Mouse (Mus musculus) MEL-GATA-1-ER (cell line): ENCODE data around the gene Me1.

Experiments
- DNase-seq: peaks from one replicate; pipeline ENCODE4 v3.0.0-alpha.2; 2012; ENCODE audit warnings: low read depth; ENCODE audit errors: extremely low read depth

Gene Me1

DNA sequence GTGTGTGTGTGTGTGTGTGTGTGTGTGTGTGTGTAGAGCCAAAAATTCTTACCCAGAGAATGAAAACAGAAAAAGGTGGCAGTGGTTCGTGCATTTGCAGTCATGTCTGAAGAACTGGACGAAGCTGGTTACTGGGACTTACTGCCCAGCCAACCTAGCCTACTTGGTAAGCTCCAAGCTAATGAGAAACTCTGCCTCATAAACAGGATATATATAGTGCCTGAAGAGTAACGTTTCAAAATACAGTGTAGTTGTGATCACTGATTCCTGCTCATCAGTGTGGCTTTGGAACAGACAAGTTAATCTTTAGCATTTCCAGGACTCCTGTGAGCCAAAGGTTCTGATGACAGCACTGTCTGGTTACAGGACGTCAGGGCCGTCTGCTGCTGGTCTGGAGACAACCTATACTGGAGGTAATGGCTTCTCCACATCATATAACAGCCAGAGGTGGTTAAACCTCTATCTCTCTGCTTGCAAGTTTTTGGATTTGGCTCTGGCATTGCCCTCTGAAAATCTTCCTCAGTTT lies 146.1 kb downstream of the Me1 start:
- no peak for DNase-seq

- DNase-seq = no peak
These were observed 151.2 kb downstream of the Me1 start for GRCm38 (mm10) chr9:86544559-86544958.

DNA sequence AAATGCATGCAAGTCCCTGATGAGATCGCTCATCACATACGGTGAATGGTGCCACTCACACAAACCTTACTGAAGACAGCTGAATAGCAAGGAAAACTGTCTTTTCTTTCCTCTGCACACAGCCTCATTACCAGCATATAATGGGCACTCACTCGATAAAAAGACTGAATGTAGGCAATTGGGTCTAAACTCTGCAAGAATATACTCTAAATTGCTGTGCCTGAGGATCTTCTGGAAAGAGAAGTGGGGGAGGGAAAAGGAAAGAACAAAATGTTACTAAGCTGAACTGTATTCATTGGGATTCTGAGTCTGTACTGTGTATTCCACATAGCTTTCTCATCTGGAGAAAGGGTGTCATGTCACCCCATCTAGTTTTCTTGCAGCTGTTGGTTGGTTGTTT lies 152.3 kb downstream of the Me1 start:
- no peak for DNase-seq

DNA sequence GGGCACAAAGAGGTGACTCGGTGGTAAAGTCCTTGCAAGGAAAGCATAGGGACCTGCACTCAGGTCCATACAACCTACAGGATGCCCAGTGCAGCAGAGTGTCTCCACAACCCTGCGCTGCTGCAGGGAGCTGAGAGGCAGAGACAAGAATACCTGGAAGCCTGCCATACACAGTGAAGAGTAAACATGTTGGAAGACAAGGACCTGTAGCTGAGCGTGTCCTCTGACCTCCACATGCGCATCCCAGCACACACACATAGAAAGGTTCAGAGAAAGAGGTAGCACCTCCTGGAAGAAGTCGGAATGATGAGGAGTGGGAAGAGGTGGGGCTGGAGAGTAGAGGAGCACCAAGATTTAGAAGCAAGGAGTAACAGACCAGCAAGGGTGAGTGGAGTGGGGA lies 161.7 kb downstream of the Me1 start:
- DNase-seq = no peak
